Mouse (Mus musculus) B cell, adult 2 months (primary cell): ENCODE measurements at regions not wholly inside any gene's neighbourhood (a gene's known extent, or its start where the extent isn't known, plus 50 kb on each side); places are given as distances from the start of the nearest gene placed in this dataset.

ENCODE experiments used
- DNase-seq, 2 experiments: peaks; one replicate each; pipeline ENCODE4 v3.0.0; 2022

GRCm38 (mm10) chr1:43882576-43882975 is 50.9 kb upstream of the Tpp2 start:
- DNase-seq, result no peak

- peak in 1 of 2 experiments; percentile 8 for DNase-seq
These were observed 52.8 kb upstream of the Uxs1 start for GRCm38 (mm10) chr1:43880396-43880795.

- no peak for DNase-seq
These were observed 52.3 kb upstream of the Uxs1 start for GRCm38 (mm10) chr1:43879896-43880295.

GRCm38 (mm10) chr1:43879163-43879562 is 51.6 kb upstream of the Uxs1 start:
- no peak for DNase-seq

GRCm38 (mm10) chr1:43878163-43878562 is 50.6 kb upstream of the Uxs1 start:
- DNase-seq, result no peak

- DNase-seq, result no peak
These were observed 50.1 kb upstream of the Uxs1 start for GRCm38 (mm10) chr1:43877704-43878103.
